8 mouse cellular contexts compared by ENCODE assay signal in the genomic region with DNA sequence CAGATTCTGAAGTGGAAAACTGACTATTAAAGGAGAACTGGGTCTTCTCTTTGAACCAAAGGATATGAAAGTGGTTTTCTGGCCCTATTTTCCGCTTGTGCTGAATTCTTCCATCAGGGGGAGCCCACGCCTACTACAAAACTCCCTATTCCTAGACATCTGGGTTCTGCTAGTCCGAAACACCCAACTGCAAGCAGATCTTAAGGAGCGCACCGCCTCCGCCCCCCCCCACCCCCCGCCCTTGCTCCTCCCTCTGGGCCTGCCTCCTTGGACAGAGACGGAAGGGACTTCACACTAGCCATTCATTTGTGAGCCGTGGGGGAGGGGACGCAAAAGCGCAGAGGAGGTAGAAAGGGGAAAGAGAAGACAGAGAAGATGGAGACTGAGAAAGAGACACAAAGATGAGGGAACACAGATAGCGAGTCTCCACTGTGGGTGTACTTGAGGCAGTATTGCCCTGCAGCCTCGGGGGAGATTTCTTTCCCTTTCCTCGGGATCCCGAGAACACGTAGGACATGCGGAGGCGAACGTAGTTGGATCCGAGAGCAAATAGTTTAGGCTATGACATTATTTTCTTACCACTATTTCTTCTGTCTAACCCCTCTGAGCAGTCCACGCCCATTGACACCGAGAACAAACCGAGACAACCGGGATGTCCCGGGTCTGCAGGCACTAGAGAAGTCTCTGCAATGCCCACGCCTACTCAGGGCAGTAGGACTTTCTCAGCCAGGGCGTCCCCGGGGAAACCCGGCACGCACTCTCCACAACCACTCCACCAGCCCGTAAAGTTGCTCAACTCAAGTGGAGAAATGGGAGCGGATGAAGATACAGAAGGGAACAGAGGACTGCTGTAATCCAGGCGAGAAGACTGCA. TPM values are rescaled to one million over a fixed set of nuclear protein-coding genes. Genes with fewer than 3 reads are reported as not detected.
DNase-seq lines count a peak whose midpoint lies in the region; ATAC-seq and TF ChIP-seq lines count a peak whose summit lies in the region.

No protein-coding gene starts in this region.

- ATAC-seq in forebrain, embryonic 11.5 days (replicated peaks; ENCODE audit: low FRiP score): peak; percentile 85
- peak; percentile 83 for ATAC-seq in heart, embryonic 15.5 days (replicated peaks; ENCODE audit: insufficient number of reproducible peaks, insufficient read depth, low FRiP score, low read depth)
- ATAC-seq in liver, embryonic 11.5 days (replicated peaks; ENCODE audit: low FRiP score): peak; percentile 81
- peak; percentile 55 for ATAC-seq in monocyte, adult 5-6 weeks (replicated peaks; ENCODE audit: insufficient number of reproducible peaks, low FRiP score, low TSS enrichment, poor library complexity, severe bottlenecking)
- ATAC-seq in stomach, embryonic 15.5 days (ENCODE audit: insufficient read depth, low FRiP score, low read depth): peak; percentile 89

- H3K9me3 ChIP-seq in forebrain, embryonic 11.5 days (ENCODE audit: control insufficient read depth, low read length): no peaks in the 10 kb centered on the region
- H3K9me3 ChIP-seq in heart, embryonic 15.5 days (replicated peaks): no peaks in the 10 kb centered on the region
- H3K9me3 ChIP-seq in liver, embryonic 11.5 days (ENCODE audit: control insufficient read depth, low read length): no peaks in the 10 kb centered on the region
- no peaks in the 10 kb centered on the region for H3K9me3 ChIP-seq in stomach, embryonic 15.5 days

- H3K27ac ChIP-seq in forebrain, embryonic 11.5 days (ENCODE audit: low read depth, low read length): peak overlapping the region; percentile 85
- peak overlapping the region; percentile 96 for H3K27ac ChIP-seq in heart, embryonic 15.5 days
- peak overlapping the region; percentile 4; the same call in 1 of the 2 replicates for H3K27ac ChIP-seq in liver, embryonic 11.5 days (ENCODE audit: low read depth, low read length)
- peak overlapping the region; percentile 89 for H3K27ac ChIP-seq in stomach, embryonic 15.5 days

- H3K9ac ChIP-seq in forebrain, embryonic 11.5 days (ENCODE audit: low read length): peak overlapping the region; percentile 79
- H3K9ac ChIP-seq in heart, embryonic 15.5 days: peak overlapping the region; percentile 74
- H3K9ac ChIP-seq in liver, embryonic 11.5 days (ENCODE audit: low read depth, low read length): peak overlapping the region; percentile 60
- peak overlapping the region; percentile 49 for H3K9ac ChIP-seq in stomach, embryonic 15.5 days

- peak; percentile 61; the same call in 1 of the 2 replicates for TF ChIP-seq CTCF in brain, embryonic 14.5 days (IDR thresholded peaks at IDR 0.05; ENCODE audit: borderline replicate concordance, extremely low read depth, insufficient read depth, insufficient read length)

- peaks cover 3% of the 10 kb centered on the region; the same call in 1 of the 2 replicates for H3K4me1 ChIP-seq in forebrain, embryonic 11.5 days (replicated peaks; ENCODE audit: control insufficient read depth, insufficient read depth, low read length)
- peaks cover 26% of the 10 kb centered on the region for H3K4me1 ChIP-seq in heart, embryonic 15.5 days (replicated peaks)
- peaks cover 5% of the 10 kb centered on the region; the same call in 1 of the 2 replicates for H3K4me1 ChIP-seq in liver, embryonic 11.5 days (replicated peaks; ENCODE audit: control insufficient read depth, insufficient read depth, low read length)
- peaks cover 11% of the 10 kb centered on the region for H3K4me1 ChIP-seq in stomach, embryonic 15.5 days

- H3K36me3 ChIP-seq in forebrain, embryonic 11.5 days (ENCODE audit: control insufficient read depth, insufficient read depth, low read length): no peaks in the 10 kb centered on the region
- H3K36me3 ChIP-seq in heart, embryonic 15.5 days: no peaks in the 10 kb centered on the region
- no peaks in the 10 kb centered on the region for H3K36me3 ChIP-seq in liver, embryonic 11.5 days (ENCODE audit: control insufficient read depth, insufficient read depth, low read length)
- H3K36me3 ChIP-seq in stomach, embryonic 15.5 days: no peaks in the 10 kb centered on the region

- peak; percentile 57 for DNase-seq in CD4-positive, CD25-positive, alpha-beta regulatory T cell, adult 2 months (ENCODE audit: low read depth, low spot score)
- DNase-seq in brain, embryonic 14.5 days (ENCODE audit: low read depth): peak; percentile 97
- DNase-seq in forebrain, embryonic 11.5 days (ENCODE audit: low spot score): peak; percentile 94
- DNase-seq in kidney, postnatal 14 days: peak; percentile 79
- peak; percentile 78 for DNase-seq in liver, embryonic 11.5 days (ENCODE audit: low spot score)

- 0% methylated on average over 33 of the region's 33 CpGs for WGBS in forebrain, embryonic 11.5 days
- WGBS in heart, embryonic 15.5 days: under 1% methylated on average over 33 of the region's 33 CpGs
- WGBS in liver, embryonic 11.5 days: under 1% methylated on average over 32 of the region's 33 CpGs
- WGBS in stomach, embryonic 15.5 days: under 1% methylated on average over 33 of the region's 33 CpGs

- peak overlapping the region; percentile 68 for H3K4me2 ChIP-seq in forebrain, embryonic 11.5 days (ENCODE audit: low read depth, low read length, severe bottlenecking)
- H3K4me2 ChIP-seq in heart, embryonic 15.5 days: peak overlapping the region; percentile 93
- peak overlapping the region; percentile 94 for H3K4me2 ChIP-seq in liver, embryonic 11.5 days
- peak overlapping the region; percentile 93 for H3K4me2 ChIP-seq in stomach, embryonic 15.5 days

- H3K27me3 ChIP-seq in forebrain, embryonic 11.5 days (ENCODE audit: control insufficient read depth, insufficient read depth, low read length): no peaks in the 10 kb centered on the region
- no peaks in the 10 kb centered on the region for H3K27me3 ChIP-seq in heart, embryonic 15.5 days
- peaks cover 31% of the 10 kb centered on the region for H3K27me3 ChIP-seq in liver, embryonic 11.5 days (replicated peaks; ENCODE audit: control insufficient read depth, insufficient read depth, low read length)
- H3K27me3 ChIP-seq in stomach, embryonic 15.5 days (replicated peaks): no peaks in the 10 kb centered on the region

- TF ChIP-seq POLR2A in brain, embryonic 14.5 days (IDR thresholded peaks at IDR 0.05; ENCODE audit: borderline replicate concordance, extremely low read depth, insufficient read depth, insufficient read length, poor library complexity, severe bottlenecking): 0 out of 2 replicates have a peak, but pooled peaks have one; percentile 19

- H3K4me3 ChIP-seq in forebrain, embryonic 11.5 days (ENCODE audit: low read depth, low read length): peak overlapping the region; percentile 55
- peak overlapping the region; percentile 81 for H3K4me3 ChIP-seq in heart, embryonic 15.5 days
- H3K4me3 ChIP-seq in liver, embryonic 11.5 days (ENCODE audit: low read depth, low read length): peak overlapping the region; percentile 63
- H3K4me3 ChIP-seq in stomach, embryonic 15.5 days (replicated peaks): peak overlapping the region; percentile 60

RNA-seq across cellular contexts. Expression of gene Vcan, which starts 1.8 kb away (rescaled TPM):
- polyA plus RNA-seq in brain, embryonic 14.5 days (2012; rRNA removed): 35.3 and 58.0 TPM in 2 replicates
- polyA plus RNA-seq in forebrain, embryonic 11.5 days (2014; fragmentation: Nextera tagmentation; extraction: Ambion mirVana): 59.5 and 61.9 TPM in 2 replicates
- 49.3 and 49.4 TPM in 2 replicates for polyA plus RNA-seq in heart, embryonic 15.5 days (2015; fragmentation: Nextera tagmentation; extraction: Ambion mirVana)
- 13.9 and 18.2 TPM in 2 replicates for polyA plus RNA-seq in liver, embryonic 11.5 days (2014; fragmentation: Nextera tagmentation; extraction: Ambion mirVana)
- total RNA-seq in monocyte, adult 5-6 weeks (2017): 0.19 to 0.49 TPM (median 0.21 TPM) in 3 replicates
- 31.2 and 34.2 TPM in 2 replicates for polyA plus RNA-seq in stomach, embryonic 15.5 days (2015; fragmentation: Nextera tagmentation; extraction: Ambion mirVana)

Comparison
In these comparisons a context has a peak if more than half of its experiments do, and no peak if none do; other contexts are left out.
1. Peak in every context shown above with its lines: DNase-seq, ATAC-seq, H3K4me3 ChIP-seq and H3K27ac ChIP-seq.
2. H3K27ac ChIP-seq: peak in every context shown above with its lines; median percentile 96 in heart, embryonic 15.5 days; 89 in stomach, embryonic 15.5 days; 85 in forebrain, embryonic 11.5 days; 4 in liver, embryonic 11.5 days.